In the genomic region with DNA sequence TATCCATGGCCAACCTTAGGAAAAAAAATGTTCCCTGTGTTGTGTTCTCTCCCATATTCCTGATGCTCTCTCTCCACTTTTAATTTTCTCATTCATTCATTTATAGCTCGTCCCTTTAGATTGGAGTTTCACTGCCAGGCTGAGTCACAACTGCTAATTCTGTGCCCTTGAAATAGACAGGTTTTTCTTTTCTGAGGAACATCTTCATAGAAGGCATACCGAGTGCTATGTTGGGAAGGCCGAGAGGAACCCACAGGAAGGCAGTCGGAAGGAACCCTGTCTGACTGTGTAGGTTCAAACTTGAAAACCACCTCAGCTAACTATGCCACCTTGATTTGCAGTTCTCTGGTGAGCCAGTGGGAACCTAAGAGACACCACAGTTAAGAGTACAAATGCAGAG, we compare ENCODE assay signal across 27 mouse cellular contexts.
DNase-seq lines count a peak whose midpoint lies in the region; ATAC-seq and TF ChIP-seq lines count a peak whose summit lies in the region.
"Had no signal": no experiment of that assay in that cellular context is flagged by ENCODE, and none has a peak within 500 bp of the region (broad histone marks: within the 10 kb centered on the region; RNA-seq: fewer than 3 reads in every experiment).

No protein-coding gene starts in this region.

- WGBS in liver, adult 2 months = 94% methylated on average over 4 of the region's 4 CpGs
- 93% methylated on average over 4 of the region's 4 CpGs for WGBS in liver, embryonic 11.5 days

- peak overlapping the region; percentile 99 for H3K27ac ChIP-seq in liver, adult 2 months (replicated peaks; ENCODE audit: insufficient read depth, low read depth, low read length)
- H3K27ac ChIP-seq in liver, embryonic 11.5 days (ENCODE audit: low read depth, low read length) = no peak overlapping the region
- H3K27ac ChIP-seq: embryonic facial prominence, embryonic 12.5 days; forebrain, embryonic 13.5 days; forebrain, embryonic 15.5 days had no signal

- H3K36me3 ChIP-seq in liver, adult 2 months (ENCODE audit: control insufficient read depth, insufficient read depth, low read length) = no peaks in the 10 kb centered on the region
- no peaks in the 10 kb centered on the region for H3K36me3 ChIP-seq in liver, embryonic 11.5 days (ENCODE audit: control insufficient read depth, insufficient read depth, low read length)
- H3K36me3 ChIP-seq: embryonic facial prominence, embryonic 10.5 days; embryonic facial prominence, embryonic 12.5 days; forebrain, embryonic 15.5 days; G1E had no signal

- H3K27me3 ChIP-seq in liver, adult 2 months (ENCODE audit: control insufficient read depth, insufficient read depth, low read length) = no peaks in the 10 kb centered on the region
- no peaks in the 10 kb centered on the region for H3K27me3 ChIP-seq in liver, embryonic 11.5 days (replicated peaks; ENCODE audit: control insufficient read depth, insufficient read depth, low read length)
- H3K27me3 ChIP-seq: CH12.LX; embryonic facial prominence, embryonic 12.5 days; forebrain, embryonic 13.5 days; forebrain, embryonic 15.5 days; Patski had no signal

- H3K4me1 ChIP-seq in liver, adult 2 months (ENCODE audit: control insufficient read depth, insufficient read depth, low read length) = peaks cover 33% of the 10 kb centered on the region
- H3K4me1 ChIP-seq in liver, embryonic 11.5 days (replicated peaks; ENCODE audit: control insufficient read depth, insufficient read depth, low read length) = no peaks in the 10 kb centered on the region
- H3K4me1 ChIP-seq: forebrain, embryonic 13.5 days; forebrain, embryonic 15.5 days had no signal

- no peaks in the 10 kb centered on the region for H3K9me3 ChIP-seq in liver, embryonic 11.5 days (ENCODE audit: control insufficient read depth, low read length)
- H3K9me3 ChIP-seq: embryonic facial prominence, embryonic 10.5 days; embryonic facial prominence, embryonic 12.5 days; forebrain, embryonic 13.5 days; forebrain, embryonic 15.5 days had no signal

- no peak for TF ChIP-seq POLR2A in liver, adult 2 months (IDR thresholded peaks at IDR 0.05; ENCODE audit: extremely low read depth, insufficient read depth, low read length)

- no peak overlapping the region for H3K4me2 ChIP-seq in liver, embryonic 11.5 days
- H3K4me2 ChIP-seq: embryonic facial prominence, embryonic 12.5 days; forebrain, embryonic 13.5 days; forebrain, embryonic 15.5 days had no signal

- H3K4me3 ChIP-seq in liver, adult 2 months (ENCODE audit: insufficient read depth, low read depth, low read length) = no peak overlapping the region
- no peak overlapping the region for H3K4me3 ChIP-seq in liver, embryonic 11.5 days (ENCODE audit: low read depth, low read length)
- H3K4me3 ChIP-seq: embryonic facial prominence, embryonic 10.5 days; embryonic facial prominence, embryonic 12.5 days; forebrain, embryonic 13.5 days; forebrain, embryonic 15.5 days had no signal

- H3K79me2 ChIP-seq in liver, adult 2 months (ENCODE audit: control insufficient read depth, insufficient read depth, low read length) = peaks cover 15% of the 10 kb centered on the region; the same call in 1 of the 2 replicates

- ATAC-seq in frontal cortex, adult (ENCODE audit: low TSS enrichment) = peak; percentile 96
- no peak for ATAC-seq in liver, embryonic 11.5 days (replicated peaks; ENCODE audit: low FRiP score)
- ATAC-seq: activated CD4-positive, CD25-positive, alpha-beta regulatory T cell, adult 4 months; CD4-positive, CD25-positive, alpha-beta regulatory T cell, adult 4 months; forebrain, embryonic 13.5 days; forebrain, embryonic 15.5 days; Patski had no signal

- DNase-seq in frontal cortex, postnatal 10 days (ENCODE audit: low spot score in 2 of 2) = no peak
- DNase-seq in liver, adult 2 months (ENCODE audit: extremely low read depth, low read depth, low spot score) = no peak
- DNase-seq in liver, embryonic 11.5 days (ENCODE audit: low spot score) = no peak
- peak; percentile 31 for DNase-seq in right cerebral cortex, adult 18-20 months
- DNase-seq in right cerebral cortex, postnatal 10 days (ENCODE audit: low spot score in 2 of 2) = no peak
- DNase-seq in brain, adult 2 months (ENCODE audit: low read depth, low spot score) = peak; percentile 67
- DNase-seq in cerebellum, postnatal 4 days (ENCODE audit: low spot score in 2 of 2) = no peak
- DNase-seq: adrenal gland, adult 8-10 months; adrenal gland, postnatal 14 days; adrenal gland, postnatal 36 days; B cell, adult 2 months; cerebellum, adult 11 months; cerebellum, adult 18-20 months; cerebellum, adult 8-10 months; cerebellum, adult 9-11 months; cerebellum, postnatal 14 days; cerebellum, postnatal 36 days had no signal

- H3K9ac ChIP-seq in liver, adult 2 months (ENCODE audit: low read depth, low read length) = peak overlapping the region; percentile 23
- no peak overlapping the region for H3K9ac ChIP-seq in liver, embryonic 11.5 days (ENCODE audit: low read depth, low read length)
- H3K9ac ChIP-seq: embryonic facial prominence, embryonic 12.5 days; forebrain, embryonic 13.5 days; forebrain, embryonic 15.5 days had no signal

- no peak for TF ChIP-seq CTCF in liver, adult 2 months (IDR thresholded peaks at IDR 0.05; ENCODE audit: low read depth, low read length)

Comparison
In these comparisons a context has a peak if more than half of its experiments do, and no peak if none do; other contexts are left out.
1. DNase-seq: peak in right cerebral cortex, adult 18-20 months (single experiment) and brain, adult 2 months (single experiment); none in frontal cortex, postnatal 10 days (0 of 2), liver, adult 2 months (single experiment), liver, embryonic 11.5 days (single experiment), right cerebral cortex, postnatal 10 days (0 of 2) and cerebellum, postnatal 4 days (0 of 2).